Mouse (Mus musculus): ENCODE measurements at regions not wholly inside any gene's neighbourhood (a gene's known extent, or its start where the extent isn't known, plus 50 kb on each side); places are given as distances from the start of the nearest gene placed in this dataset.

DNA sequence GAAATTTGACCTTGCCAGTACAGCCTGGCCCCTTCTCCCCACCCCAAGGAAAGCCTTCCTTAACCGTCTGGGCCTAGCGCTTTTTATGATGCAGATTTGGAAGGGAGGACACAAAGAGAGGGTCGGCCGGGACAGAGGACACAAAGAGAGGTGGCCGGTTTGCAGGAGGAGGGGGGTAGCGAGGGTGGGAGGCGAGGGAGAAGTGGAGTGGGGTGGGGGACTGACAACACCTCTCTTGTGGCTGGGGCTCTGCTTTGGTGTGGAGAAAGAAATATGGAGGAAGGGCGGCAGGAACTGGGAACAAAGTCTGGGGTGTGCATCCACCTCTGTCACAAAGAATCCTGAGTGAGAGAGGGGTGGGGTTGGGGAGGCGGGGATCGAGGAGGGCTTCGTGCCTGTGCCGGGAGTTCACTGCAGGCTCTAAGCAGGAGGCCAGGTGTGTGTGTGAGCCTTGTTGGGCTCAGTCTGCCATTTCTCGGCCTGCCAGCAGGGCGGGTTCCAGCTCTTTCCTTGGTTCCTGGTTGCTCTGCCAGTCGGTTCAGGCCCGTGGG, 330.4 kb upstream of the Dio3 start:
- DNase-seq (ENCODE audit: low spot score) = no peak
- intact Hi-C loops (cut with DNase I) = no loop called here

DNA sequence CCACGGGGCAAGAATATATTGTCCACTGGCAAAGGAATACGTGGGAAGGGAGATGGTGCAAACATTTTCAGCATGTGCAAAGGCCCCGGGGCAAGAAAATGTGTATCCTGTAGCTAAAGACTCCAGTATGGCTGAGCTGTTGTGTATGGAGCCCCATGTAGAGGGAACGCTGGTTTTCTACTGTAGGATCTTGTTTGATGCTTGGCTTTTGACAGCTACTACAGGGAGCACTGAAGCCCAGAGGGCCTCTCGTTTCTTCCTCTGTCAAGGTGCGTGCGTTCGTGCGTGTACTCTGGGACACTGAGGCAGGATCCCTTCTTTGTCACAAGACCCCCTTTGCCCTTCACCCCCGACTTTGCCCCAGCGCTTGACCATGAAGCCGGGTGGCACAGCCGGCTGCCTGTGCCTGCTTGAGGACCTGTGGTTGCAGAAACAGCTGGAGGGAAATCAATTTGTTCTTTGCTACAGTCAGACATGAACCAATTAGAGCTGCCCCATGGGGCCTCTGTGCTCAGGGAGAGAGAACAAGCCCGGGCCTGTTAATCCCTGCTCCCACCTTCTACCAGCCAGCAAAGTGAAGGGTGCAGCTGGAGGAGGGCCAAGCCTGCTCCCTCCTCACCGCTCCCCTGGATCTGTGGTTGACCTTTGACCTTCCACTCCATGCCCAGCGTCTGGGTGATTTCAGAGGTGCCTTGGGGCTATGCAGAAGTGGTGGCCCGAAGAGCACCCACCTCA, 329.5 kb upstream of the Dio3 start:
- no peak for DNase-seq (ENCODE audit: low spot score)
- intact Hi-C loops (cut with DNase I) = no loop called here

DNA sequence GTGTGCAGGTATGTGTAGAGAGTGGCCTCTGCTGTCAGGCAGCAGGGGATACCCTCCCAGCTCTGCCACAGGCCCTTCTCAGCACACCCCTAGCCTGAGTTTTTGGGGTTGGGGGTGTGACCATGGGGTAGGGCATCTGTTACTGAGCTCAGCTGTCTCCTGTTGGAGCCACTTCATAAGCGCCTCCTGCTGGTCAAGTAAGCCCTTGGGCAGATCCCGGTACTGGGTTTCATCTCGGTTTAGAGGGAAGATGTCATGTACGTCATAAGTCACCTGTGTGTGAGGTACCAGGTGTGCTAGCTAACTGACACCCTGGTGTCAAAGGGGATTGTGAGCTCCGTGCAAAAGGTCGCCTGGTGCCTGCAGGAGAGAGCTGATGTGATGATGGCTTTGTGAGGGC, 328.2 kb upstream of the Dio3 start:
- intact Hi-C loops (cut with DNase I) = no loop called here

DNA sequence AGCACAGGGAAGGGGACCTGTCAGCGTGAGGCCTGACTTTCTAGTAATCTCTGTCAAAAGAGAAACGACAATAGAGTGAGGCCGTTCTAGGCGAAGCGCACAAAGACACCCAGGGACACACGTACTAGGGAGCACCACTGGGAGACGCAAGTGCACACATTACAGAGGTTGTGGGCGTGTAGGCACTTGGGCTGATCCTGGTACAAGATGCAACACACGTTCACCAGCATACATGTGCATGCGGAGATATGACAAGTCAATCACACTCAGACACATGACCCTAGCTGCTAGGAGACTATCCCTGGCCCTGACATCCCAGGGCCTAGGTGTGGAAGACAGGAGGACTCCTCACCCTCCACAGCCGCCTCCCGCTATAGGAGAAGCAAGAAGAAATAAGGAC, 327.4 kb upstream of the Dio3 start:
- intact Hi-C loops (cut with DNase I) = no loop called here
- DNase-seq (ENCODE audit: low spot score) = no peak

More for the DNA sequence above, 328.2 kb upstream of the Dio3 start:
- no peak for DNase-seq (ENCODE audit: low spot score)

DNA sequence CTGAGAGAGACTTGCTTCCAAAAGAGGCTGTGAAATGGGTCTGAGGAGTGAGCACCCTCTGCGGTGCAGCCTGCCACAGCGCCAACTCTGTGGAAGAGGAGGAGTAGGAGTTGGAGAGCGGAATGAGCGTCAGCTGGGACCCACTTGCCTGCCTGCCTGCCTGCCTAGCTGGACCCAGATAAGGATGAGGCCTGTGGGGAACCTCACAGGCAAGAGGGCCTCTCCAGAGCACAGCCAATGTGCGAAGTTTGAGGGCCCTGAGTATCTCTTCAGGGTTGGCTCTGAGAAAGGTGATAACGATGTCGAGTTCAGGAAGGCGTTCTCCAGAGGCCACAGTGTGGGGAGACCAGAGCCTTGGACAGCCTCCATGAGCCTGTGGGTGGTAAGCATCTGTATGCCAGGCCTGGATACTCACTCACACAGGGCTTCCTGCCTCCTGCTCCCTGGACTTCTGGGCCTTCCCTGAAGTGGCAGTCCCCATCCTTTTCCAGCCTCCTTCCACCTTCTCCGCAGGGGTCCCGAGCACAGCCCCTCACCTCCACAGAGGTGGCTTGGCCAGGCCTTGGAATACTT, 326.9 kb upstream of the Dio3 start:
- intact Hi-C loops (cut with DNase I) = no loop called here
- DNase-seq (ENCODE audit: low spot score) = no peak

DNA sequence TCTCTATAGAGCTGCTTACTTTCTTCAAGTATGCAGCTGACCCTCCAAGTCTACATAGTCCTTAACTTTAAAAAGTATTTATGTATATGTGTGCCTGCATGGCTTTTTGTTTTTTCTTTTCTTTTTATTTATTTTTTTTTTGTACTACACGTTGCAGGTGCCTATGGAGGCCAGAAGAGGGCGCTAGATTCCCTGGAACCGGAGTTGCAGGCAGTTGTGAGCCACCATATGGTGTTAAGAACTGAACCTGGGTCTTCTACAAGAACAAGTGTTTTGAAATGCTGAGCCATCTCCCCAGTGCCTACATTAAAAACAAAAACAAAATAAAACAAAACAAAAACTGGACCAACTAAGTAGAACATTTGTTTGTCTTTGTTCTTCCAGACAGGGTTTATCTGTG, 325.9 kb upstream of the Dio3 start:
- DNase-seq (ENCODE audit: low spot score) = no peak
- intact Hi-C loops (cut with DNase I) = no loop called here

DNA sequence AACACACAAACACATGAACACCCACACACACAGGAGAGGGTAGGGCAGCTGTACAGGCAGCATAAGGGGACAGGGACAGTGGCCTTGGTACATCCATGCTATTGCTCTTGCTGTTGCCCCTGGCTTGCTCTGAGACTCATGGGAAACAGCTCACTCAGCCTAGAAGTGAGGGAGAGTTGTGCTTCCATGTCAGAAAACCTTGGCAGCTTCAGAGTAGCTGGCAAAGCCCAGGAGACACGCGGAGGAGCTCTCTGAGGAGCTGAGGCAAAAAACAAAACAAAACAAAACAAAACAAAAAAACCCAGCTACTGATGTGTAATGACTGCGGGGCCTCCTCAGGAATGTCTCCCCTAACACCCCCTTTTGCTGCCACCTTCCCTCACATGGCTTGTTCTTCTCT, 321.6 kb upstream of the Dio3 start:
- intact Hi-C loops (cut with DNase I) = loop anchor here (5.0 kb wide), 1 partner anchor 520 kb away; no protein-coding TSS in a partner anchor

DNA sequence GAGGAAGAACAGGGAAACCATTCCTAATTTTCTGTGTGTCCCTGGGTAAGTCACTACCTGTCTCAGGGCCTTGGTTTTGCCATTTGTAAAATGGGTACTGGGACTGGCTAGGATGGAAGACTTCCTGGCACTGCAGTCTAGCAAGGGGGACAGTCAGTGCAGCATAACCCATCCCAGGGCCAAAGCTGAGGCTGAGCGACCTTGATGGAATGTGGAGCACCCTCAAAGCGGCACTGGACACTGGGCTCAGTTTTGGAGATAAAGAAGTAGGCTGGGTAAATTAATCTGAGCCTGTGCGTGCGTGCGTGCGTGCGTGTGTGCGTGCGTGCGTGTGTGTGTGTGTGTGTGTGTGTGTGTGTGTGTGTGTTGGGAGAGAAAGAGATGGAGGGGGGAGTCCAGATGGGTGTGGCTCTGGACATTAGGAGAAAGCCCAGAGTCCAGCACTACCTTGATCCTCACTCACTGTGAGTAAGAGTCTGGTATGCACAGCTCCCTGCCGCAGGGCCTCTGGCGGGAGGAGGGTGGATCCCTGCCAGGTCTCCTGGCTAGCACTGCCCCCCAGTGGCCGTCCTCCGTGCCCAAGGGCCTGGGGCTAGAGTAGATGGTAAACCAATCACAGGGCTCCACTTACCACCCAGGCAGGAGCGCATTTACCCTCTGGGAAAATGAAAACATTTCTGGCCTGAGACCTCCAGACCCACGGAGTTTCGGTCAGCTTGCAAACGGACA, 320.3 kb upstream of the Dio3 start:
- intact Hi-C loops (cut with DNase I) = loop anchor here (5.0 kb wide), 1 partner anchor 521 kb away; no protein-coding TSS in a partner anchor
- DNase-seq (ENCODE audit: low spot score) = no peak

More for the DNA sequence above, 321.6 kb upstream of the Dio3 start:
- no peak for DNase-seq (ENCODE audit: low spot score)

DNA sequence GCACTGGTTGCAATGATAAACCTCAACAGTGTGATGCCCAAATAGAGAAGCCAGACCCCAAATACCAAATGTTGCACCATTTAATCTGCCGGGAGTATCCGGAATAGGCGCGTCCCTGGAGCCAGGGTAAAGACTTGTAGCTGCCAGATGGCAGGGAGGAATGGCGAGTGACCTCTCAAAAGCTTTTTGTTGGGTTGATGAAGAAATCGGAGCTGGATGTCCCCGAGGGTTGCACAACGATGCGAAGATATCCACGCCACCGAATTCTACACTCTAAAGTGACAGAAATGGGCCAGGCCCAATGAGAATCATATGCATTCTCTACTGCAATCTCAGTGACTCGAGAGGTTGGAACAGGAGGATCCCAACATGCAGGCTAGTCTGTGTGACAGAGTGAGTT, 312.1 kb upstream of the Dio3 start:
- DNase-seq (ENCODE audit: low spot score) = no peak
- intact Hi-C loops (cut with DNase I) = no loop called here

DNA sequence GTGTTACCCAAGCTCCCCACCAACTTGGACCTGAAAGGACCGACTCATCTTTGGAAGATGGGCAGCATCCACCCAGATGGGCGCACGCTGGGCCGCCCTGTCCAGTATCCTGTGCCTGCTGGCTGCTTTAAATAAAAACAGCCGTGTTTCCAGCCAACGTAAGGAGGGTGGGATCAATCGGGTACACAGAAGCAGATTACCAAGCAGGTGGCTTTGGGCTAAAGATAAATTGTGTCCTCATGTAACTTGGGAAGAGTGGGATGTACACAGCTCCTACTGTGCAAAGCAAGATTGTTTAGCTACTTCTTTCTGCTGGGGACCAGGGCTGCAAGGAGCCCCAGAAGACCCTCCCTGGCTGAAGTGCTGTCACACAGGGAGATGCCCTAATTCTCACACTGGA, 310.6 kb upstream of the Dio3 start:
- intact Hi-C loops (cut with DNase I) = no loop called here
- DNase-seq (ENCODE audit: low spot score) = no peak

DNA sequence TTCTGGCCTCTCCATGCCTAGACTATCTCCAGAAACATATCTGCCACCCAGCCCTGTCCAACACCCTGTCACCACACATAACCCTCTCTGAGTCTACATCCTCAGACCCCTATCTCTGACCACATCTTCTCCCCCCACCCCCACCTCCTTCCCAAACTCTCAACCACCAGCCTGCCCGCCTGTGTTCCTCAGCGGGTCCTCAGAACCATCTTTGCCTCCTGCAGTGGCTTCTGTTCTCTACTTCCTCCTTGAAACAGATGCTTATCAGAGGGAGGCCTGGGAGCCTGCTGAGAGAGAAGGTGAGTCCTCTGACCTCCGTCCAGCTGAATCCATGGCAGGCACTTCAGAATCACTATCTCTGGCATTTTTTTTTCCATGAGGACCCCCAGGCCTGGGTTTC, 307.4 kb upstream of the Dio3 start:
- DNase-seq (ENCODE audit: low spot score) = no peak
- intact Hi-C loops (cut with DNase I) = no loop called here

DNA sequence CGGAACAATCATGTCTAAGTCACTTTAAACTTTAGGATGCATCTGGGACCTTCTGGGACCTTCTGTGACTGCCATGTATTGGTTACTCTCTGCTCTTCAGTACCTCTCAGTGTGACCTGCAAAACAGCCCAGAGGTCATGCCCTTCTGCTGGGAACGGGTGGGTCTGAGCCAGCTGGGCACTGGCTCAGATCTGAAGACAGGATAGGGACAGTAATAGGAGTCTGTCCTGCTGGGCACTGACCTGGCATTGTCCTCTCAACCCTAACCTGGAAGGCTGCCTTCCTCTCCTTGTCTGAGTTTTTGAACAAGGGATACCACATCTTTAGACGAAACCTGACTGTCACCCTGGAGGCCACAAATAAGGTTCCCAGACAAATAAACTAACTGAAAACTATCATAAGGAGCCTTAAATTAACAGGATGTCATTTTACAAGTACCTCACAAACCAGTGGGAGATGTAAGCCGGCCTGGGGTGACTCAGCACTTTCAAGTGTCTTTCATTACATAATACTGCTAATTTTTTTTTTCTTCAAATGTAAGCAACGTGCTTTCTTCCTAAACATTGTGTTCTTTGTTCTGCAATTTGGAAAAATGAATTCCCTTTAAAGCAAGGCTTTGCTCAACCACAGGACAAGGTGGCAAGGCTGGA, 306.4 kb upstream of the Dio3 start:
- no peak for DNase-seq (ENCODE audit: low spot score)
- intact Hi-C loops (cut with DNase I) = no loop called here

DNA sequence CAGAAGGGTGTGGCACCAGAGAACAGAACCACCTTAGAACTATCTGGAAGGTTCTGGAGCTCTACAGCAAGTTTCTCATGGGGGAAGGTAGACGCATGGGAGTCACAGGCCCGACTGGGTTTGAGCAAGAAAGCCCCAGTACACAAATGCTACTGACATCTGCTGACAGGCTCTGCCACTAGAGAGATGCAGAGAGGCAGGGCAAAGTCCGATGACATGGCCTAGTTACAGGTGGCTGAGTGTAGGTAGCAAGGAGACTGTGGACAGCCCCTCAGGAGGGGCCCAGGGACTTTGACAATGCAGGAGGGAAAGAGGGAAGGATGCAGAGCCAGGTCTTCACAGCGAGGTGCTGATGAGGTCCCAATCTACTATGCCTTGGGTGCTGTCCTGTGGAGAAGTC, 305.3 kb upstream of the Dio3 start:
- no peak for DNase-seq (ENCODE audit: low spot score)
- intact Hi-C loops (cut with DNase I) = no loop called here

DNA sequence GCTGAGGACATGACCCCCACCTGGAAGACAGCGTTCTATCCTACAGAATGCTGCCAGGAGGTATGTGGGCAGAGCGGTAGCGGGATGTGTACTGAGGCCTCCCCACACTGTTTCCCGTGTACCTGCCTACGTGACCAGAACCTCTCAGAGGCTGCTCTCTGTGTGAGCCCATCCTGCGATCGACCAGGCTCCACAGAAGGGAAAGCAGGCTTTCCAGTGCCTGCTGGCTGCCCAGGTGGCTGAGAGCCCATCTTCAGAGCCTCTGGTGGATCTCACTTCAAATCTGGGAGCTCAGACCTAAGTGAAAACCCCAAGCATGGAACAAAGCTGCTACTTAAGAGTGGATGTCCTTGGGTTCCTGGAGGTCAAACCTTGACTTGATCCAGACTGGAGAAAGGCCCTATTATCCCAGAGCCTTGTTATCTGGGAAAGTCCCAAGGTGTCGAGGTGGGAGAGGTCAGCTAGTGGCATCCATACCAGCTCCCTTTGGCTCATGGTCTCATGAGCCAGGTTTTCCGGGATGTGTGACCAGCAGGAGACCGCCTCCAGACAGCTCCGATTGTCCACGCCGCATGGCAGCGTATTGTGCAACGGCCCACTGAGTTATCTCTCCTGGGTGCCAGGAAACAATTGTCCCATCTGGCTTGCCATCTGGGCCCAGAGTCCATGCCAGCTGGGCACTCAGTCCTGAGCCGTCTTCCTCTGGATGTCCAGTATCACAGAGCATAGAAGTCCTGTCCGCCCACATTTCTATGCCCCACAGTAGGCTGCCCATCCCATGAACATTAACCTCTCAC, 303.5 kb upstream of the Dio3 start:
- DNase-seq (ENCODE audit: low spot score) = no peak
- intact Hi-C loops (cut with DNase I) = no loop called here

DNA sequence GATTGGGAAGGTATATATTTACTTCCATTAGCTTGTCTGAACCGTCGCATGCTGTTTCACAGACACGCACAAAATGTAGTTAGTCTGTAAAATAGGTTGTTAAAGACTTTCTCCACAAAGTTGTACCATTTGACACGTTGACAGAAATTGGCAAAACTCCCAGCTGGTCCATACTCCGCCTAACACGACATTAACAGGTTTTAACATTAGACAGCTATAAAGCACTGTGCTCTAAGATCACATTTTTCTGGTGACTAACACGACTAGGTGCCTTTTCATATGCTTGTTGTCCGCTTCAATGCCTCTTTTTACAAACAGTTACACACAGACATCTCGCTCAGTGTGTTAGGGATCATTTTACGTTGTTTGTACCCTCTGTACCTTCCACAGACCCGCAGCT, 294.2 kb upstream of the Dio3 start:
- intact Hi-C loops (cut with DNase I) = no loop called here

DNA sequence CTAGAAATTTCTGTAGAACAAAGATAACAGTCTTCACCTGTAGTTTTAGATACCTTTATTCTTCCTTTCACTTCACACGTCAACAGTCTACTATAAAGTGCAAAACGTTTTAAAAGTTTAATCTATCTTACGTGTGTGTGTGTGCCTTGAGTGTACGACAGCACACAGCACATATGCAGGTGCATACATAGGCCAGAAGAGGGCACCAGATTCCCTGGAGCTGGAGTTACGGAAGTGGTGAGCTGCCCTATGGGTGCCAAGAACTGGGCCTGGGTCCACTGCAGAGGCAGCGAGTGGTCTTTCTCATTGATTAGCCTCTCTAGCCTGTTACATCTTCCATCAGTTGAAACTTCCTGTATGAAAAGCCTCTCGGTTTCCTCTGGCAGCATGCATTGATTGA, 285.5 kb upstream of the Dio3 start:
- DNase-seq (ENCODE audit: low spot score) = no peak
- intact Hi-C loops (cut with DNase I) = no loop called here

More for the DNA sequence above, 294.2 kb upstream of the Dio3 start:
- DNase-seq (ENCODE audit: low spot score) = no peak

DNA sequence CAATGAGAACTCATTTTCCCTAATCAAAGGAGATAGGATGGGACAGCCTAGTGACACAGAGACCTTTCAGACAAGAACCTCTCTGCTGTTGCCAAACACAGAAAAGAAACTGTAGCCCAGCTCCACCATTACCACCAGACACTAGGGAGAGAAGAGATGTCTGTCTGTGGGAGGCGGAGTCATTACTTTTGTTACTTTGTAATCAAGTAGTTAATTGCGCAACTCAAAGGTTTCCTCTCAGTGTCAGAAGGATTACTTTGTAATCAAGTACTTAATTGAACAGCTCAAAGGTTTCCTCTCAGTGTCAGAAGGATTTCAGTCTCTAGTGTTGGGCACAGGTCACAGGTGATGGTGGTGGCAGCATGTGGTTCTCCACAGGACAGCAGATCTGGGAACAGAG, 276.2 kb upstream of the Dio3 start:
- DNase-seq (ENCODE audit: low spot score) = no peak
- intact Hi-C loops (cut with DNase I) = no loop called here

DNA sequence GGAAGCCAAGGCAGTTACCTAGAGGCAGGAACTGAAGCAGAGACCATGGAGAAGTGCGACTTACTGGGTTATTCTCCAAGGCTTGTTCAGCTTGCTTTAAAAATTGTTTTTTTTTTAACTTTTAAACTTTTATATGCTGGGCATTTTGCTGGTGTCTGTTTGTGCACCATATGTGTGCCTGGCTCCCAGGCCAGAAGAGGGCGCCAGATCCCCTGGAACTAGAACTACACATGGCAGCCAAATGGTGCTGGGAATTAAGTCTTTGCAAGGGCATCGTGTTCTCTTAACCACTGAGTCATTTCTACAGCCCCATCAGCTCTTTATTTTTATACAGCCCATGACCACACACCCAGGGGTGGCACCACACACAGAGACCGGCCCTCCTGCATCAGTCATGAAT, 269.7 kb upstream of the Dio3 start:
- DNase-seq (ENCODE audit: low spot score) = no peak
- intact Hi-C loops (cut with DNase I) = no loop called here

DNA sequence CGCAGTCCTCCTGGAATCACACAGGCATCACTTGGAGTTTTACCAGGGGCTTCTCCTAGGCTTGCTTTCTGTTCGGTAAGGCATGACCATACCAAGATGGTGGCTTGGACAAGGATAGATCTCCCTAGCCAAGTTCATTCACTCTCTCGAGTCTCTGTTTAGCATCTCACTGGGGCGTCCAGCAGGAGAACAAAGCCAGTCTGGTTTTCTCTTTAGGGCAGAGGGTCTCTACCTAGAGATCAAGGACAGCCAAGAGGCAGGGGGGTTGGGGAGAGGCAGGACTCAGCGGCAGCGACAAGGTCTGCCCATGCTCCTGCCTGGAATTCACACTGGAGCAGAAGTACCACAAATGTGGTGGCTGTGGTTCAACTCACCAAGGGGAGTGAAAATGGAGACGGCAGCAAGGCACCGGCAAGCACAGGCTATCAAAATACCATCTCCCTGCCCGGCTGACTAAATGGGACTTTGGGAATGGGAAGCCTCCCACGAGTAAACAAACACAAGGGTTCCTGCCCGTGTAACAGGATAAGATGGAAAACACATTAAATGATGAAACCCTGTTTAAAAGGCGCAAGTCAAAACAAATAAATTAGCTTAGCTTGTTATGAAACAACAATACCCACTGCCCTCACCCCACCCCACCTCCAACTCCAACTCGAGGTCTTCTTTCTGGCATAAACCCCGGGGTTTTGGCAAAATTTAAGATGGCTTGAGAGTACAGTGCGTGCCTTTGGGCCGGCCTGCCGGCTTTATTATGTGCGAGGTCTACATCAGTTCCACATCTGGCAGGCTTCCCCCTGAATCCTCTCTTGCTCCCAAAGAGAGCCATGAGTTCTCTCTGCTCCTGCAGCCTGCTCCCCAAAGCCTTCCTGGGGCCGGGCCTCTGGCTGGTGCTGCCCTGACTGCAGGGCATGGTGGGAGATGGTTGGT, 258.1 kb upstream of the Dio3 start:
- intact Hi-C loops (cut with DNase I) = no loop called here
- DNase-seq (ENCODE audit: low spot score) = no peak

Data from heart, postnatal 25 days (tissue).